Mouse (Mus musculus): ENCODE measurements at regions not wholly inside any gene's neighbourhood (a gene's known extent, or its start where the extent isn't known, plus 50 kb on each side); places are given as distances from the start of the nearest gene placed in this dataset.

DNA sequence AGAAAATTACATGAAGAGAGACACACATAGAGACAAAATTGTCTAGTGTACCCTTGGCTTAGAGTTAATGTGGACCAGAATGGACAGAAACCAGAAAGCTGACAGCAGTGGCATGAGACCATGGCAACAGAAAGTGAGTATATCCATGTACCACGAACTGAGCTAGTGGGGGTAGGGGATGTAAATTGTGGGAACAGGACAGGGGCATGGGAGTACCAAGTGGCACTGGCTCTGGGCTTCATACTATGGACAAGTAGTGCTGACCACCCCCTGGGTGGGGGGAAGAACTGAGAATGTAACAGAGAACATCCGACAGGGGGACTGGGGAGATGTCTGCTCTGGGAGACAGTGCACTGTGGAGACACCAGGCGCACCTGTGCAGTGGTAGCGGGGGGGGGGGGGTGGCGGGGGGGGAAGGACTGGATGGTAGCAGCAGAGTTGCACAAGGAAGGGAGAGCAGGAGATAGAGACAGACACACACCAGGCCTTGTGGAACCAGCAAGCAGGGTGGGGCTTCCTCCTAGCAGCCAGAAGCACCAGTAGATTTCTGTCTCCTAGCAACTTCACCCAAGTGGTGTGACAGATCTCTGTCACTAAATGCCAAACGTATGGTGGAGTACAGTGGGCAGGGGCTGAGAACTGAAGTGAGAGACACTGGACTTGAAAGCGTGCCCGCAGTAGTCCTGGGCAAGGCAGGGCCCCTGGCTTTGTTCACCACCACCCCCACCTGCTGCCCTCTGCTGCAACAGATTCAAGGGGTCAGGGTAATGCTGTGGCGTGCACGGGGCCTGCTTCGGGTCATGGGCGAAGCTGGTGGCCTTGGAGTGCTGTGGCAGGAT is 150.0 kb downstream of the Tmem17 start:
- no peak for DNase-seq (ENCODE audit: low spot score)
- no peak for ATAC-seq (ENCODE audit: extremely low read depth, insufficient number of reproducible peaks, low FRiP score, poor library complexity, severe bottlenecking)
- Histone ChIP-seq H3K9me3 (replicated peaks) (no peaks in the 10 kb centered on the region), H3K4me1 (ENCODE audit: insufficient read depth, low read depth, low read length) (no peaks in the 10 kb centered on the region), H3K36me3 (replicated peaks) (no peaks in the 10 kb centered on the region), H3K4me3 (ENCODE audit: low read depth, low read length) (no peak overlapping the region), H3K27me3 (ENCODE audit: insufficient read depth, low read length) (peaks cover 13% of the 10 kb centered on the region)
- TF ChIP-seq TAL1 (conservative IDR thresholded peaks at IDR 0.05; ENCODE audit: low read depth, low read length), result no peak
- no peak for TF ChIP-seq GATA2 (IDR thresholded peaks at IDR 0.05; ENCODE audit: borderline replicate concordance, low read depth, low read length)
- no peak for TF ChIP-seq GATA1 (IDR thresholded peaks at IDR 0.05; ENCODE audit: borderline replicate concordance, low read length)
- no peak for TF ChIP-seq POLR2AphosphoS5 (IDR thresholded peaks at IDR 0.05; ENCODE audit: insufficient replicate concordance, low read depth, low read length)
- TF ChIP-seq CTCF (IDR thresholded peaks at IDR 0.05; ENCODE audit: low read depth, low read length), result no peak

DNA sequence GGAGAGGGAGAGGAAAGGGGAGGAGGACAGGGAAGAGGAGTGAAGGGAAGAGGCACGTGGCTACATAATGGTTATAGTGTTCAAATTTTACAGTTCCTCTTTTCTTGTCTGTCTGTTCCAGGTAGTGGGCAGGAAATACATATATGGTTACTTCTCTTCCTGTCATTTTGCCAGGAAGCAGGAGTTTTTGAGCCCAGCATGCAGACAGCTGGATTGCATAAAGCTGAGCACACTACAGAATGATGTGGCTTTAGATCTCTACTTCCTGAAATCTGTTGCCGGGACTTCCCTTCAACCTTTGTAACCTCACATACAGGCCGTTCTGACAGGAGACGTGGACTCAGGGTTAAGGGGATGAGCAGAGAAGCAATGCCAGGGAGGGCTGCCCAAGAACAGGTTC is 154.1 kb downstream of the Tmem17 start:
- H3K36me3 ChIP-seq (replicated peaks), result no peaks in the 10 kb centered on the region
- peak; percentile 4; the same call in 1 of the 2 replicates for ATAC-seq (ENCODE audit: extremely low read depth, insufficient number of reproducible peaks, low FRiP score, poor library complexity, severe bottlenecking)
- no peaks in the 10 kb centered on the region for H3K4me1 ChIP-seq (ENCODE audit: insufficient read depth, low read depth, low read length)

DNA sequence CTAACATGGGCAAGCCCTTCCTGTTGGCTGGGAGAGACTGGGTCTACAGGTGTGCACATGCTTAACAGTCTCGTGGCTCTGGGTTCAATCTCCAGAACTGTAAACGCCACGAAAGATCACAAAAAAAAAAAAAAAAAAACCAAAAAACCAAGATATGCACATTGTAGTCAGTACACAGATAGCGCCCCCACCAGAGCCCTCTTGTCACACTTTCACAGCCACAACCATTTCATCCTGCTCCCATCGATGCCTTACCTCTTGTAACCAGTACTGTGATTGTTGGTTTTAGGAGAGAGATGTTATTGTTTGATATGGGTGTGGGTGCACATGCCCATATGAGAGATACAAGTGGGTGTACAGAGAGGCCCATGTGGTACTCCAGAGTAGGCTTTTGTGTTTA is 154.5 kb downstream of the Tmem17 start:
- no peak for DNase-seq (ENCODE audit: low spot score)

More for the DNA sequence above, 154.1 kb downstream of the Tmem17 start:
- DNase-seq (ENCODE audit: low spot score), result no peak
- no peak overlapping the region for H3K4me3 ChIP-seq (ENCODE audit: low read depth, low read length)
- no peaks in the 10 kb centered on the region for H3K9me3 ChIP-seq (replicated peaks)
- peaks cover 13% of the 10 kb centered on the region for H3K27me3 ChIP-seq (ENCODE audit: insufficient read depth, low read length)
- no peak for TF ChIP-seq GATA1 (IDR thresholded peaks at IDR 0.05; ENCODE audit: borderline replicate concordance, low read length)
- TF ChIP-seq CTCF (IDR thresholded peaks at IDR 0.05; ENCODE audit: low read depth, low read length), result no peak
- TF ChIP-seq POLR2AphosphoS5 (IDR thresholded peaks at IDR 0.05; ENCODE audit: insufficient replicate concordance, low read depth, low read length), result no peak
- no peak for TF ChIP-seq GATA2 (IDR thresholded peaks at IDR 0.05; ENCODE audit: borderline replicate concordance, low read depth, low read length)
- no peak for TF ChIP-seq TAL1 (conservative IDR thresholded peaks at IDR 0.05; ENCODE audit: low read depth, low read length)

DNA sequence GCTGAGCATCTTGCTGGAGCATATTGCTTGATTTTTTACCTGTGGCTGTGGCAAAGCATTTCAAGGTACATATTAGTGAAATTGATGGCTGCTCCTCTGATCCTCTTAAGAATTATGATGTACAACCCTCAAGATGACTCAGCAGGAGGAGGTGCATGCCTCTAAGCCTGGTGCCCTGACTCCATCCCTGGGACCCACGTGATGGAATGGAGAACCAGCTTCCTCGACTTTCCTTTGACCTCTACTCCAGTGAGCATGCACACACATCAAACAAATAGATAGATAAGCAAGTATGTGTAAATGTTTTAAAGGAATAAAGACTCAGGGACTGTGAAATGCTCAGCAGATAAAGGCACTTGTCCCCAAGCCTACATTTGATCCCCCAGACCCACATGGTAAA is 156.3 kb downstream of the Tmem17 start:
- Histone ChIP-seq H3K4me3 (ENCODE audit: low read depth, low read length) (no peak overlapping the region), H3K27me3 (ENCODE audit: insufficient read depth, low read length) (peaks cover 12% of the 10 kb centered on the region; the same call in 1 of the 2 replicates), H3K36me3 (replicated peaks) (no peaks in the 10 kb centered on the region), H3K4me1 (ENCODE audit: insufficient read depth, low read depth, low read length) (no peaks in the 10 kb centered on the region), H3K9me3 (replicated peaks) (no peaks in the 10 kb centered on the region)
- DNase-seq (ENCODE audit: low spot score), result no peak
- TF ChIP-seq GATA2 (IDR thresholded peaks at IDR 0.05; ENCODE audit: borderline replicate concordance, low read depth, low read length) (no peak), TAL1 (conservative IDR thresholded peaks at IDR 0.05; ENCODE audit: low read depth, low read length) (no peak)
- no peak for ATAC-seq (ENCODE audit: extremely low read depth, insufficient number of reproducible peaks, low FRiP score, poor library complexity, severe bottlenecking)

More for the DNA sequence above, 154.5 kb downstream of the Tmem17 start:
- no peak for ATAC-seq (ENCODE audit: extremely low read depth, insufficient number of reproducible peaks, low FRiP score, poor library complexity, severe bottlenecking)
- Histone ChIP-seq H3K4me1 (ENCODE audit: insufficient read depth, low read depth, low read length) (no peaks in the 10 kb centered on the region), H3K4me3 (ENCODE audit: low read depth, low read length) (no peak overlapping the region), H3K9me3 (replicated peaks) (no peaks in the 10 kb centered on the region), H3K27me3 (ENCODE audit: insufficient read depth, low read length) (peaks cover 13% of the 10 kb centered on the region), H3K36me3 (replicated peaks) (no peaks in the 10 kb centered on the region)
- TF ChIP-seq CTCF (IDR thresholded peaks at IDR 0.05; ENCODE audit: low read depth, low read length), result no peak
- TF ChIP-seq TAL1 (conservative IDR thresholded peaks at IDR 0.05; ENCODE audit: low read depth, low read length), result no peak
- TF ChIP-seq GATA2 (IDR thresholded peaks at IDR 0.05; ENCODE audit: borderline replicate concordance, low read depth, low read length), result no peak
- TF ChIP-seq POLR2AphosphoS5 (IDR thresholded peaks at IDR 0.05; ENCODE audit: insufficient replicate concordance, low read depth, low read length), result no peak
- no peak for TF ChIP-seq GATA1 (IDR thresholded peaks at IDR 0.05; ENCODE audit: borderline replicate concordance, low read length)

DNA sequence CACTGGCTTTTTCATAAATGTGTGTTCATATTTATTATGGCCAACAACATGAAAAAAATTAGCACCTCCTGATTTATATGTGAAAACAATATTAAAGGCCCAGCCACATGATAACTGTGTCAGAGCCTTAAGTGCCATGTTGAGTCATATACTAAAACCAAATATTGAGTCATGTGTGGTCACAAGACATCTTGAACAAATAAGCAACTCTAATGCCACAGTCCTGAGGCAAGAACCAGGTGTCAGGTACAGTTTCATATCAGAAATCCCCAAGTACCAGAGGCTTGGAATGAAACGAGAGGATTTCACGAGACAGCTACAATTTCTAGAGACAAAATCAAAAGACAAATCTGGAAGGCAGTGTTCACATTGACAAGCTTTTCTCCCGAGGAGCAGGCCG is 157.4 kb downstream of the Tmem17 start:
- H3K4me1 ChIP-seq (ENCODE audit: insufficient read depth, low read depth, low read length), result no peaks in the 10 kb centered on the region
- ATAC-seq (ENCODE audit: extremely low read depth, insufficient number of reproducible peaks, low FRiP score, poor library complexity, severe bottlenecking), result no peak
- TF ChIP-seq CTCF (IDR thresholded peaks at IDR 0.05; ENCODE audit: low read depth, low read length) (no peak), GATA1 (IDR thresholded peaks at IDR 0.05; ENCODE audit: borderline replicate concordance, low read length) (no peak), GATA2 (IDR thresholded peaks at IDR 0.05; ENCODE audit: borderline replicate concordance, low read depth, low read length) (no peak), POLR2AphosphoS5 (IDR thresholded peaks at IDR 0.05; ENCODE audit: insufficient replicate concordance, low read depth, low read length) (no peak), TAL1 (conservative IDR thresholded peaks at IDR 0.05; ENCODE audit: low read depth, low read length) (no peak)
- H3K27me3 ChIP-seq (ENCODE audit: insufficient read depth, low read length), result peaks cover 19% of the 10 kb centered on the region
- H3K4me3 ChIP-seq (ENCODE audit: low read depth, low read length), result no peak overlapping the region
- DNase-seq (ENCODE audit: low spot score), result no peak
- no peaks in the 10 kb centered on the region for H3K9me3 ChIP-seq (replicated peaks)
- no peaks in the 10 kb centered on the region for H3K36me3 ChIP-seq (replicated peaks)

DNA sequence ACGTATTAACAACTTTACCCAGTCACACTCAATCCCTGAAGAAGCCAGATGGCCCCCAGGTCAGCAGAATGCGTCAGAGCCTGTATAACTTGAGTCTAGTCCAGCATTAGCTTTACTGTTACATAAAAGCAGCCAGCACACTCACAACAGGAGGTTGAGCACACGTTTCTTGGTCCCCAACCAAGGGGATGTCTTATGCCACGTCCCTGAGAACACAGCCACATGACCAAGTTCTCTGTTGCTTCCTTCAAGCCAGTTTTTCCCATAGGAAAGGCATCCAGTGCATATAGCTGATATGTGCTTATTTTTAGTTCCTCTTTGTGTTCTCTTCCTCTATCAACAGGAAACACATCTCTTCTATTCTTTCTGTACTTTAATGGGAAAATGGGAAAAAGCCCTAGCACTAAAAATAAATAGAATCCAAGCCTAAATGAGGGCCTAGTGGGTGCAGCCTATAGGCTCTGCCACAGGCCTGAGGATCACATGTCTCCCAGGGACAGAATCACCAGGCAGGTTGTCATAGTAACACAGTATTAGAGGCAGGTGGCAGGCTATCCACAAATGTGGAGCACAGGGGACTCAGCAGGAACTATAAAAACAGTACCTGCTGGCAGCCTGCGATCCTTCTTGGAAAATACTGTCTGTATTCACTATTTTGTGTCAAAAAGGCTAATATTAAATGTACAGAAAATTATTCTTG is 160.1 kb downstream of the Tmem17 start:
- Histone ChIP-seq H3K36me3 (replicated peaks) (no peaks in the 10 kb centered on the region), H3K4me3 (ENCODE audit: low read depth, low read length) (no peak overlapping the region), H3K4me1 (ENCODE audit: insufficient read depth, low read depth, low read length) (no peaks in the 10 kb centered on the region), H3K27me3 (ENCODE audit: insufficient read depth, low read length) (peaks cover 13% of the 10 kb centered on the region), H3K9me3 (replicated peaks) (no peaks in the 10 kb centered on the region)
- DNase-seq (ENCODE audit: low spot score) (no peak), ATAC-seq (ENCODE audit: extremely low read depth, insufficient number of reproducible peaks, low FRiP score, poor library complexity, severe bottlenecking) (no peak)
- TF ChIP-seq GATA2 (IDR thresholded peaks at IDR 0.05; ENCODE audit: borderline replicate concordance, low read depth, low read length) (no peak), GATA1 (IDR thresholded peaks at IDR 0.05; ENCODE audit: borderline replicate concordance, low read length) (no peak), POLR2AphosphoS5 (IDR thresholded peaks at IDR 0.05; ENCODE audit: insufficient replicate concordance, low read depth, low read length) (no peak), CTCF (IDR thresholded peaks at IDR 0.05; ENCODE audit: low read depth, low read length) (no peak), TAL1 (conservative IDR thresholded peaks at IDR 0.05; ENCODE audit: low read depth, low read length) (no peak)

Data from G1E (cell line).